Mouse (Mus musculus) left cerebral cortex, adult 18-20 months (tissue): ENCODE results near the gene Zfp943. TPM values are rescaled to one million over a fixed set of nuclear protein-coding genes. Genes with fewer than 3 reads are reported as not detected.
"Not testable (repeated sequence)": the region's sequence is repeated elsewhere in the genome, so short reads cannot be mapped to it uniquely, and the experiment has no call there.

Experiments used
- DNase-seq, 2 experiments: peaks; one replicate each; pipeline ENCODE4 v3.0.0; 2021 to 2022; ENCODE audit warnings: low spot score in 2 of 2, mixed read lengths in 1 of 2
- long read RNA-seq, 2 experiments: library from polyadenylated mRNA; stranded (forward); transcript quantifications; one replicate each; pipeline ENCODE4 v2.0.0; 2021
- total RNA-seq, 2 experiments: library from RNA; stranded (reverse); gene quantifications; 2 replicates each; pipeline ENCODE4 v1.2.3; 2021

Zfp943 gene
- total RNA-seq, result 10 to 100 TPM; 18.1 to 18.6 TPM
- long read RNA-seq, experiment 1, transcript Zfp943-201 (4 exons, 2,741 nt), result major isoform, 7 of 12 reads
- long read RNA-seq, experiment 1, partial matches to known transcripts, result 0 of 12 reads
- long read RNA-seq, experiment 1, other reads (novel, unspliced or antisense), result 3 of 12 reads
- long read RNA-seq, experiment 2, transcript Zfp943-201 (4 exons, 2,741 nt), result major isoform, 8 of 12 reads
- long read RNA-seq, experiment 2, partial matches to known transcripts, result 0 of 12 reads
- long read RNA-seq, experiment 2, other reads (novel, unspliced or antisense), result 2 of 12 reads

DNA sequence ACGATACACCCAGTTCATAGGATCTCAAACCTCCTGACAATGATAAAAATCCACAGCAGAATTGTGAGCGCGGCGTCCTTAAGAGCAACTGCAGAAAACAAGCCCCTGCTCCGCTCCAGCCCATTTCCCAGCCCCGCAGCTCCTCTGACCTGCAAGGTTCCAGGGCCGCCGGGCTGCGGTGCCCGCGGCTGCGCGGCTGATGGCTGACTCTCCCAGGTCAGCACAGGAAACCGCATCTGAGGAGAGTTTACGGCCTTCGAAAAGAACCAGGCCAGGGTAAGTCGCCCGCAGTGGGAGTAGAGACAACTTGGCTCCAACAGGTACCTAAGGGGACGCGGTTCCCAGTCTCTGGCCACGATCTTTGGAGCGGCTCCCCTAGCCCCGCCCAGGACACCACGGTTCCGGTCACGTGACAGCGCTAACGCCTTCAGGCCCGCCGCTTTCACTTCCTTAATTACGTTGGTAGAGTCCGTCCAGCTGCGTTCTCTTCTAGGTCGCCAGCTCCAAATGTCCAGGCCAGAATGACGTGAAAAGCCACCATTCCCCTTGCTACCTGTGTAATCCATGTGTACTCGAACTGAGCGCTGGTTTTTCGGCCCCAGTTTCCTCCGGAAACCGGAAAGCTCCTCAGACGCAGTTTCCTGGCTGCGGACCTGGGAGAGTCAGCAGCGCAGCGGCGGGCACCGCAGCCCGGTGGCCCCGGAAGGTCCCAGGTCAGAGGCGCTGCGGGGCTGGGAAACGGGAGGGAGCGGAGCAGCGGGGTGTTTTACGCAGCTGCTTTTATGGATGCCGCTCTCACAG, at the start of gene Zfp943, which contains the start of gene Zfp942:
Gene Zfp943 (plus strand): TSS at position 446 of the 801 bp plus-strand sequence.
Gene Zfp942 (minus strand): TSS at position 358 of the 801 bp plus-strand sequence.
- DNase-seq, result peak; percentile 61 to 76

DNA sequence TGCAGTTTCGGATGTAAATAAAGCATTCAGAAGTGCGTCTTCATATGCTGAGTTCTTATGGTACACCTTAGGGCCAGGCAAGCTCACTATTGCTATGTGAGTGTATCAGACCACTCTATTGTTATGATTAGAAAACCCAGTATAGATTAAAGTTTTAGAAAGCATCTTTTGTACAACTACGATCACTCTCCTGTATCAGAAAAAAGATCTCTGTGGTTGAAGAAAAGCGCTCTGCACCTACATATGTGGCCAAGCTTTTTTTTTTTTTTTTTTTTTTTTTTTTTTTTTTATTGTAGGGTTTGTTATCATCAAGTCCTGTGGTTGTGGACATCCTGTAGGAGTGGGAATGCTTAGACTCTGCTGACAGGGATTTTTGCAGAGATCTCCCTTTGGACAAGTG, 950 bp downstream of the Zfp943 start:
- DNase-seq, result no peak

DNA sequence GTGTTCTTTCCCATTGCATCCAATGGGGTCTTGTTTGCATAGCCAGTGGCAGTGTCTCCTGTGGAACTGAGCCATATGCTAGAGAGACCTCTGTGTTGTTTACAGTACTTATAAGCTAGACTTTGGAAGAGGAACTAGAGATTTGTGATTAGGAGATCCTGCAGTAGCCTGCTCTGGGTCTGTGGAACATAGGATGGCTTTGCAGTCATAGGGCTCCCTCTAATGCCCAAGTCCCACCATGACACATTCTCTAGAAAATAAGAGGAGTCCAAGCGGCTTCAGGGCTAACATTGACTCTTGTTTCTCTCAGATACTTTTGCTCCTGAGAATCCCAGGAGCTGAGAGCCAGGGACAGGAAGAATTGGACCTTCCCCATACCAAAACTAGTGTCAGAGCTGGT, 73.2 kb downstream of the Zfp943 start:
- DNase-seq, result not testable (repeated sequence)

DNA sequence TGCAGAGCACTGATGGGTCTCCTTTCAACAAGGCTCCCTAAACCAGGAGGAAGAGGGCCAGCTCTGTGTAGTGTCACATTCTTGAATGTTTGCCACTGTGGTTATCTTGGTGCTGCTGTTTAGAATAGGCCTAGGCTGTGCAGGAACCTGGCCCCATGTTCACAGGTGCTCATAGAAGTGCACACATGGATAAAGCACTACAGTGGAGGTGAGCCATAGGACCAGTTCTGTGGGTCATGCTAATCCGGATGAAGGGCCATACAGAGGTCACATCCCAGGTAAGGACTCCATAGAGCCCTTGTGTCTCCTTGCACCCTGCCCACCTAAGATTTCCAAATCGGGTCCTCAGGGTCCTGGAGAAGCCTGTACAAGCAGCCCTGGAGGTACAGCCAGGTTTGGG, 87.1 kb downstream of the Zfp943 start:
- DNase-seq, result no peak

DNA sequence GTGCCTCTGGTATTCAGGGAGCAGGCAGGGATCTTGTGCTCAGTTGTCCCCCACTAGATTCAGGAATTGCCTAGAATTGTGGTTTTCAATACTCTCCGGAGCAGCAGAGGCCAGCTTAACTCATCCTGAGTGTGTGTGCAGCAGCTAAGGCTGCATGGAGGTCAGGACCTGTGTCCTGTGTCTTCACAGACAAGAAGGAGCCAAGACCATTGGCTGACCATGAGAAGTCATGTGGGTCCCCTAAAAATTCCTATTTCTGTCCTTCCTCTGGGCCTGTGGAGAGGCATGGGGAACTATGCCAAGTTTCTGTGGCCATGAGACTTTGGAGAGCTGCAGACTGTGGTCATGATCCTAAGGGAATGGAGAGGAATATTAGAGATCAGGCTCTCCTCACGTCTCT, 90.9 kb downstream of the Zfp943 start:
- DNase-seq, result no peak

DNA sequence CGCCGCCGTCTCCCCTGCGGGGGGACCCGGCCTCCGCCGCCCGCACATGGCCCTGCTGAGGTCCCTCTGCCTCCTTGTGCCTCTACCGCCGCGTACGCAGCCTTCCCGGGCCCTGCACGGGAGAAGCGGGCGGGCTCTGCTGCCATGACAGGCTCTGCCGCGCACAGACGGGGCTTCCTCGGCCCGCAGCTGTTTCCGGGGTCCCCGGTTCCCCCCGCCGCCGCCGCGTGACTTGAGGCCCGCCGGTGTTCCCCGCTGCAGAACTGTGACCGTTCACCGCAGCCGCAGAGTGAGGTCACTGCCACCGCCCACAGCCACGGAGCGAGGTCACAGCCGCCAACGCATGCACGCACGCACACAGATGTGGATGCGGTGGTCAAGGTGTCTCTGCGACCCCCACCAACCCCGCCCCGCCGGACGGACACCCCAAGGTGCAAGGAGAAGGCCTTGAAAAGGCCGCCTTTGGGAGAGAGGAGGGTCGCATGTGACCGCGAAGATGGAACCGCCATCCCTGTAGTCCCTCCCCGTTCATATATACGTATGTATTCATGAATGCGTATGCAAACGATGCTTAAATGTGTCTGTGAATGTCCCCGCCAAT, 118.8 kb downstream of the Zfp943 start:
- peak; percentile 64 to 69 for DNase-seq

DNA sequence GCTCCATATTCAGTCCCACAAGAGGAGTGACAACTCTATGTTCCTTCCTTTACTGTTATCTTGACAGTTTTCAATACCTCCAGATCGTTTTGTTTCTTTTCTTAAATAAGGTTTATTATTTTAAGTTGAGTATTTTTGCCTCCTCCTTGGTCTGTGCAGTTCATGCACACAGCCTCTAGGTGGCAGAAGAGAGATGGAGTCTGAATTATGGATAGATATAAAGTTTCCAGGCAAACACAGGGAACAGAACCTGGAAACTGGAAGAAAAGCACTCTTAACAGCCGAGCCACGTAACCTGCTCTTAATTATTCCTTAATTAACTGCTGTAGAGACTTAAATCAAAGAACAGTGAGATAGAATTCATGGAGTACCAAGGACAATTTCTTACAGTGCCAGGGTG, 120.9 kb downstream of the Zfp943 start:
- peak; percentile 7 to 21 for DNase-seq

DNA sequence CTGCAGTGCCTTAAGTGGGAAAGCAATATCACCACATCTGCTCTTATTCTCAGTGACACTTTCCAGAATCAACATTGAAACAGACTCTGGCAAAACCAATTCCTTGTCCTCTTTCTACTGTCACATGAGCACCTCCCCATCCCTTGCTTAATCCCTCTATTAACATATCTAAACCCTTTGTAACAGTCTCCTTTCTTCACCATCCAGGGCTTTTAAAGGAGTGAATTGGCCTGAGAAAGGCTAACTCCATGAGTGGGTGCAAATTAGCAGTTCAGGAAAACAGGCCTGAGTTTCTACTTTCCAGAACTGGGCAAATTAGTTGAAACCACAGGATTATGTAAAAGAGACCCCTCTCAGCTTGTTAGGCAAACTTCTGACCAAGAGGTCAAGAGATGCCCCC, 156.4 kb downstream of the Zfp943 start:
- DNase-seq, result no peak

Other genes with a start within 250 kb of the Zfp943 start
- 1 to 10 TPM; 2.9 to 3.0 TPM for gene Zfp229, start 231.8 kb upstream of the Zfp943 start, total RNA-seq
- gene Zfp820, start 116.8 kb upstream of the Zfp943 start, total RNA-seq, result under 1 TPM; 0.67 to 0.94 TPM
- gene Zfp995, start 52.6 kb upstream of the Zfp943 start, total RNA-seq, result 1 to 10 TPM; 4.1 to 5.5 TPM
- gene Zfp942, start 88 bp upstream of the Zfp943 start, total RNA-seq, result 10 to 100 TPM; 13.9 TPM
- gene Zfp947, start 203.6 kb downstream of the Zfp943 start, total RNA-seq, result under 1 TPM; 0.35 to 0.74 TPM